Mouse (Mus musculus): ENCODE measurements around the gene Pax7. TPM values are rescaled to one million over a fixed set of nuclear protein-coding genes. Genes with fewer than 3 reads are reported as not detected.

Pax7 gene
- polyA plus RNA-seq, 1 experiment from 2014 or later = 2.3 TPM

DNA sequence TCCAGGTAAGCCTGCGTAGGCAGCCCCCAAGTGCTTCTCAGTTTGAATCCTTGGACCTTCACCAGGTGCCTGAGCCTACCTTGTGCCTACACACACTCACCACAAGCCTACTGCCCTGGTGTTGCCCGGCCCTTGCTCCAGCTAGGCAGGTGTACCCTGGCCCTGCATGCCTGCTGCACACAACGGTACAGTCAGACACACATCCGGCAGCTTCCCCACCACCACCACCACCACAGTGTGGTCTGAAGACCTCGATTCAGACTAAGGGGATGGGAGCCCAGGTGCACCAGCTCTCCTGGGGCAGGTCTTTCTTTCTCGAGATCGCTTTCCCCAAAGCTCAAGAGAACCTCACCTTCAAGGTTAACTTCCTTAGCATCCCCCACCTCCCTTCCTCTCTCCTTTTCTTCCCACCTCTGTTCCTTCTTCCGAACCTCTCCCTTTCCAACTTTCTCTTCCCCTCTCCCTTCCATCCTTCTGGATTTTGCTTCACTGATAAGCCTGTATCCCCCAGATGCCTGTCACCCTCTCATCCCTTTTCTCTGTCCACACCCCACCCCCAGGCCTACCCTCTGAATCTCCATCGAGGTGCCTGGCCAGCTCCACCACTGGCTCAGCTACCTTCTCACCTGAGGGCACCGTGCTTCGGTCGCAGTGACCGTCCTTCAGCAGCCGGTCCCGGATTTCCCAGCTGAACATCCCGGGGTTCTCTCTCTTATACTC, 4.3 kb downstream of the Pax7 start:
- no peaks in the 10 kb centered on the region; the same call in 1 of the 2 replicates for H3K36me3 ChIP-seq
- H3K4me2 ChIP-seq (replicated peaks) = peak overlapping the region; percentile 67
- H3K4me1 ChIP-seq = peaks cover 79% of the 10 kb centered on the region
- H3K9ac ChIP-seq = no peak overlapping the region
- no peak for ATAC-seq (ENCODE audit: low FRiP score, low read depth)
- WGBS = 9% methylated on average over 16 of the region's 16 CpGs
- no peaks in the 10 kb centered on the region for H3K9me3 ChIP-seq
- no peak overlapping the region for H3K27ac ChIP-seq
- peak overlapping the region; percentile 54; the same call in 1 of the 2 replicates for H3K4me3 ChIP-seq
- peaks cover 84% of the 10 kb centered on the region for H3K27me3 ChIP-seq (replicated peaks)

DNA sequence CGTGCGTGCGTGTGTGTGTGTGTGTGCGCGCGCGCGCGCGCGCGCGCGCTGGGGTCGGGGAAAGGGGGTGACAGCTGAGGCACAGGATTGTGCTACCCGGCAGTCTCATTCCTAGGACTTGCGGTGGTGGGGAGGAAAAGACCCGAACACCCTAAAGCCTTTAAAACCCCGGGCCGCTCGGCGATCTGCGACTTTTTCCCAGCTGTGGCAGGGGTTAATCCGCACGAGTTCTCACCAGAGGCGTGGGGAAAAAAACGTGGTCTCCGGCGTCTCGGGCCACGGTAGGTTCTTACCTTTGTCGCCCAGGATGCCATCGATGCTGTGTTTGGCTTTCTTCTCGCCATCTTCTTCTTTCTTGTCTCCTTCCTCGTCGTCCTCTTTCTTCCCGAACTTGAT, 5.0 kb downstream of the Pax7 start:
- peak overlapping the region; percentile 9 for H3K4me3 ChIP-seq
- H3K27ac ChIP-seq = no peak overlapping the region
- peaks cover 86% of the 10 kb centered on the region for H3K27me3 ChIP-seq (replicated peaks)
- H3K4me2 ChIP-seq (replicated peaks) = peak overlapping the region; percentile 67
- no peaks in the 10 kb centered on the region; the same call in 1 of the 2 replicates for H3K36me3 ChIP-seq
- no peaks in the 10 kb centered on the region for H3K9me3 ChIP-seq
- peaks cover 79% of the 10 kb centered on the region for H3K4me1 ChIP-seq
- WGBS = 4% methylated on average over 37 of the region's 37 CpGs
- ATAC-seq (ENCODE audit: low FRiP score, low read depth) = no peak
- 0 out of 2 replicates have a peak overlapping the region, but pooled peaks have one; percentile 40 for H3K9ac ChIP-seq

DNA sequence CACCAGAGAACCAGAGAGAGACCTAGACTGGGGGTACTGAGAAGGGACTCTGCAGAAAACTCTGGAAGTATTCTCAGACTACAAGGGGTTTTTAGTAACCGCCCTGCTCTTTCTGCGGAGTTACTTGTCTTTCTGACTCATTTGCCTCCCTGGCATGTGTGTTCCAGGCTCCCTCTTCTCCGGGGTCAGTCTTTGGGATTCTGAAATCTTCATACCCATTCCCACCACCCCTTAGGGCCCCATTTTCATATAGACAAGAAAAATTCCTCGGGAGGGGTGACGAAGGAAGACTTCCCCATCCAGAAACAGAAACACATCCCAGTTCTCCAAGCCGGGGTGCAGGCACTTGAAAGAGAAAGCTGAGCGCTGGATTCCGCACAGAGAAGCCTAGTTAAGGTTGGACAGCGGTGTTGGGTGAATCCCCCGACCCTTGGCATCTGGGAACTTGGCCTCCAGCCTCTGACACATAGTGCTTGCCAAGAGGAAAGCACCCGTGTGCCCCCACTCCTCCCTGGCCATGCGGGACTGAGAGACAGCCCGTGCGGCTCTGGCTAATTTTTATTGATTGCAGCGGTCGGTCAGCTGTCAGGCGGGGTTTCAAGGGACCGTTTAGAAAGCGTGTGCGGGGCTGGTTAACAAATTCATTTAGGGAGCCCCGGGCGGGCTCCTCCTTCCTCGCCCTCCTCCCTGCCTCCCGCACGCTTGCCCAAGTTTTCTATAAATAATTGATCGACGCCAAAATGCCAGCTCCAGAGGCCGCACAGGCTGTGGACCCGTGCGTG, 5.6 kb downstream of the Pax7 start:
- Histone ChIP-seq H3K4me3 (peak overlapping the region; percentile 9), H3K9ac (0 out of 2 replicates have a peak overlapping the region, but pooled peaks have one; percentile 40), H3K9me3 (no peaks in the 10 kb centered on the region), H3K4me2 (replicated peaks) (peak overlapping the region; percentile 67), H3K27ac (no peak overlapping the region), H3K36me3 (no peaks in the 10 kb centered on the region; the same call in 1 of the 2 replicates), H3K27me3 (replicated peaks) (peaks cover 87% of the 10 kb centered on the region), H3K4me1 (peaks cover 78% of the 10 kb centered on the region)
- ATAC-seq (ENCODE audit: low FRiP score, low read depth) = no peak
- WGBS = 4% methylated on average over 30 of the region's 30 CpGs

DNA sequence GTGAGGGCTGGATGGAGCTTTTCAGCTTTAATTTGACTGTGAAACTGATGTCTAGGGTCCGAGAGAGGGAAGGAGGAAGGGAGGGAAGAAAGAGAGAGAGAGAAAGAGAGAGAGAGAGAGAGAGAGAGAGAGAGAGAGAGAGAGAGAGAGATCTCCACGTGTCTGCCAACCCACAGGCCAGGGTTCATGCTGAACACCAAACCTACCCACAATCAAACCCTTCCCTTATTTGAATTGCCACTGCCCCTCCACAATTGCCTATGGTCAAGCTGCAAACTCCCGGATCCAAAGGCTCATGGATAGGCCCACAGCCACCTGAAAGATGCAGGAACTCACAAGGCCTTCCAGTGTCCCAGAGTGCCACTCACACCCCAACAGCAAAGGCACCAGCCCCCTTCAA, 7.1 kb downstream of the Pax7 start:
- Histone ChIP-seq H3K9ac (0 out of 2 replicates have a peak overlapping the region, but pooled peaks have one; percentile 9), H3K36me3 (no peaks in the 10 kb centered on the region; the same call in 1 of the 2 replicates), H3K27ac (no peak overlapping the region), H3K4me1 (peaks cover 87% of the 10 kb centered on the region), H3K4me3 (no peak overlapping the region), H3K9me3 (no peaks in the 10 kb centered on the region), H3K4me2 (replicated peaks) (peak overlapping the region; percentile 67), H3K27me3 (replicated peaks) (peaks cover 93% of the 10 kb centered on the region)
- no peak for ATAC-seq (ENCODE audit: low FRiP score, low read depth)
- 10% methylated on average over 3 of the region's 3 CpGs for WGBS

DNA sequence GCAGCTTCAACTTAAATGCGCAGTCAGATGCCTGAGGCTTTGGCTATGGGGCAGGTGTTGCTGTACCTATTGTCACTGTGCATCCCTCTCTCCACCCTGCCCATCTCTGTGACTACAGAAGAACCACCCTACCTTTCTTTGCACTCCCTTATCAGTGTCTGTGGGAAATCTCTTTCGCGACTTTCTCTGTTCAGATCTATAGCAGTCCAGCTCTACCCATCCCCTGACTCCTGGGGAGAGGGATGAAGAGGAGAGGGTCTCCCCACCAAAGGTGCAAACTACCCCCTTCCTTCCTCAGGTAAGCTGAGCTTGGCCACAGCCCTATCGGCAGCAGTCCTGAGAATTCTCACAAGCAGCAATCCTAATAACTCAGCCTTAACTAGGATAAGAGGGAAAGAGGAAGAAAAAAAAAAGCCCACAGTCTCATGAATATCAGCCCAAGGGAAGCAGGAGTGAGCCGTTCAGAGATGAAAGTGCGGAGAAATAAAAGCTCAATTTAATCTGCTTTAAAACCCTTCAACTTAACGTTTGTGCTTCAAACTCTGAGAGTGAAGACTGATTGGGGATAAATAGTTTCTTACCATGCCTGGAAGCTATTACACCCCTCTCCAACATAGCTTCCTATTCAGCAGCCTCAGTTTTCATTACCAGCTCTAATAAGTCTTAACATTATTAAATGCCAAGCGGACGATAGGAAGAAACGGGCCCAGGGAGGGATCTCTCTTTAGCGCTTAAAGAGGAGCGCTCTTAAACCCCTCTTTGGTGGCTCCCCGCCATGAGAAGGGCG, 7.8 kb downstream of the Pax7 start:
- Histone ChIP-seq H3K36me3 (no peaks in the 10 kb centered on the region; the same call in 1 of the 2 replicates), H3K4me1 (peaks cover 88% of the 10 kb centered on the region), H3K4me2 (replicated peaks) (peak overlapping the region; percentile 67), H3K27me3 (replicated peaks) (peaks cover 91% of the 10 kb centered on the region), H3K9me3 (no peaks in the 10 kb centered on the region), H3K4me3 (no peak overlapping the region), H3K27ac (no peak overlapping the region), H3K9ac (0 out of 2 replicates have a peak overlapping the region, but pooled peaks have one; percentile 6)
- 8% methylated on average over 14 of the region's 14 CpGs for WGBS
- ATAC-seq (ENCODE audit: low FRiP score, low read depth) = no peak

DNA sequence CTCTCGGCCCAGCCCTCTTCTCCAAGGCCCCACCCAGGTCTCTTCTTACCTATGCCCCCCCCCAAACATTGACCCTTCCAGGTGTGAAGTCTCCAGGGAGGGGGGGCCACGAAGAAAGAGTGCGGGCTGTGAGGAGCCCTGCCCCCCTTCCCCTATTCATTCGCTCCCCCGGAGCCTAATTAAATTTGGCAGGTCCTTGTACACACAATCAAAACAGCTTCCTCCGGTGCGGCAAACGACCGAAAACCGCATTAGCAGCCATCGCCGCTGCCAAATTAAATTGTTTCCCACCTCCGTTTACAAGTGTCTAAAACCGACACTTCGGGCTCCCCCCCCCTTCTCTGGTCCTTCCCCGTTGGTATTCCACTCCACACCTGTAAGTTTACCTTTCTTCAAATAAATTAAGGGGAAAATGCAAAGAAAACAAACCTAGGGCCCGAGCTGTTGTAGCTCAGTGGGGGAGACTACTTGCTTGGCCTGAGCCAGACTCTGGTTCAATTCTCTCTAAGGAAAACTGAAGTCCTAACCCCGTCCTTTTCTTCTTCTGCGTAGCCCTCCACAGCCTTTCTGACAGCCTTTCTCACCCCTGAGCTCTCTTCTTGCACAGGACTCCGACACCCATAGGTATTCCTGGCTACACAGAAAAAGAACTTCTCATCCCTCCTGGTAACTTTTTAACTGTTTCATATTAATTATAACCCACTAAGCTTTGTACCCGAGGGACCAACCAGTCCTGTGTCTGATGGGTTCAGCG, 8.6 kb downstream of the Pax7 start:
- H3K9me3 ChIP-seq = no peaks in the 10 kb centered on the region
- peak overlapping the region; percentile 67 for H3K4me2 ChIP-seq (replicated peaks)
- ATAC-seq (ENCODE audit: low FRiP score, low read depth) = no peak
- H3K9ac ChIP-seq = 0 out of 2 replicates have a peak overlapping the region, but pooled peaks have one; percentile 14
- peaks cover 87% of the 10 kb centered on the region for H3K27me3 ChIP-seq (replicated peaks)
- peaks cover 84% of the 10 kb centered on the region for H3K4me1 ChIP-seq
- H3K27ac ChIP-seq = no peak overlapping the region
- no peaks in the 10 kb centered on the region for H3K36me3 ChIP-seq
- H3K4me3 ChIP-seq = no peak overlapping the region
- 2% methylated on average over 22 of the region's 22 CpGs for WGBS

DNA sequence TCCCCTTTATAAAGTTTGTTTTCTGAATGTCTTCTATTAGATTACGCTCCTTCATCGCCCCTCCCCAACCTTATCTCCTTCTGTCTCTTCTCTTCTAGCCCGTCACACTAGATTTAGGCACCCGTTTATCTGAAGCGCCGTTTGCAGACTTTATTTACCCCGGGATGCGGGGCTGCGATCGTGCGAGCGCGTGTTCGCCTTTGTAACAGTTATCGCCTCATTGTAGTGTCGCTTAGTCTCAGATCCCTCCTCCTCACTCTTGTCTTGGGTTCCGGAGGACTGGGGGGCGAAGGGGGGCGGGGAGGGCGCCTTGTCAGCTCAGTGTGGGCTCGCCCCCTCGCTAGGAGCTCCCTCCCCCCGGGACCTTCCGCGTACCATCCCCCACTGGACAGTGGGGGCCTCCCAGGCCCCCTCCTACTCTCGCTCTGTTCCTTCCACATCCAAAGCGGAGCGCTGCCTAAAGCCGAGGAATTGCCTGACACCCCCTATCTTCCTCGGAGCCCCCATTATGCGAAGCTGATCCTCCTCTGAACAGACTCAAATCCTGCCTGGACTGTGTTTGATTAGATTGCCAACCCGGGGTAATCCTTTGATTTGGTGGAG, 9.4 kb downstream of the Pax7 start:
- Histone ChIP-seq H3K9me3 (no peaks in the 10 kb centered on the region), H3K9ac (peak overlapping the region; percentile 14; the same call in 1 of the 2 replicates), H3K4me3 (peak overlapping the region; percentile 21), H3K27ac (no peak overlapping the region), H3K27me3 (replicated peaks) (peaks cover 89% of the 10 kb centered on the region), H3K4me1 (peaks cover 88% of the 10 kb centered on the region), H3K4me2 (replicated peaks) (peak overlapping the region; percentile 67), H3K36me3 (no peaks in the 10 kb centered on the region)
- peak; percentile 18; the same call in 1 of the 2 replicates for ATAC-seq (ENCODE audit: low FRiP score, low read depth)
- WGBS = under 1% methylated on average over 32 of the region's 32 CpGs

DNA sequence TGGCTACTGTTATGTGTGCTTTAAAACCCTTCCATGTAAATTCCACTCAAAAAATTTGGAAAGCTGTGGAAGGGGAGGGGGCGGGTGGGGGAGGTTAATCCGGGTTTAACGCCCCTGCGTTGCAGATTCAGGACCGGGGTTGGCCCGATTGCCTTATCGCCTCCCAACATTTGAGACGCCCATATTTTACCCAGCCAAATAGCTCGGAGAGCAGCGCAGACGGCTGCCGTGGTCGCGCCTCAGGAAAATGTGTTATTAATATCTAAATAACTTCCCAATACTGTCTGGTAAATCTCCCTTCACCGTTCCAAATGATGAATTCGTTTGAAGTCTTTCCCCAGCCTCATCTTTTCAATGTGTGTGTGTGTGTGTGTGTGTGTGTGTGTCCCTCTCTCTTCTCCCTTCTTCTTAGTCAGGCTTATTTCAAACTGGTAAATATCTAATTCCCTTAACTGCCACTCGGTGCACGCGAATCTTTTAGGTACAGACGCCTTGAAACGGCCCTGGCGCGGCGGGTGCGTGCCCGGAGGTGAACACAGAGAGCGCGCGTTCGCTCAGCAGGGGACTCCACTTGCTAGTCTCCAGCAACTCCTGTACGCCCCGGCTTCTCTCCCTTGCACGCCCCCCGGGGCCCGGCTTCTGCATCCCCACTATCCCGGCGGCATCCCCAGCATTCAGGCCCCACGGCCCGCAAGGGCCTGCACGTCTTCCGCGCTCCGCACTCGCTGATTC, 10.0 kb downstream of the Pax7 start:
- peak overlapping the region; percentile 67 for H3K4me2 ChIP-seq (replicated peaks)

DNA sequence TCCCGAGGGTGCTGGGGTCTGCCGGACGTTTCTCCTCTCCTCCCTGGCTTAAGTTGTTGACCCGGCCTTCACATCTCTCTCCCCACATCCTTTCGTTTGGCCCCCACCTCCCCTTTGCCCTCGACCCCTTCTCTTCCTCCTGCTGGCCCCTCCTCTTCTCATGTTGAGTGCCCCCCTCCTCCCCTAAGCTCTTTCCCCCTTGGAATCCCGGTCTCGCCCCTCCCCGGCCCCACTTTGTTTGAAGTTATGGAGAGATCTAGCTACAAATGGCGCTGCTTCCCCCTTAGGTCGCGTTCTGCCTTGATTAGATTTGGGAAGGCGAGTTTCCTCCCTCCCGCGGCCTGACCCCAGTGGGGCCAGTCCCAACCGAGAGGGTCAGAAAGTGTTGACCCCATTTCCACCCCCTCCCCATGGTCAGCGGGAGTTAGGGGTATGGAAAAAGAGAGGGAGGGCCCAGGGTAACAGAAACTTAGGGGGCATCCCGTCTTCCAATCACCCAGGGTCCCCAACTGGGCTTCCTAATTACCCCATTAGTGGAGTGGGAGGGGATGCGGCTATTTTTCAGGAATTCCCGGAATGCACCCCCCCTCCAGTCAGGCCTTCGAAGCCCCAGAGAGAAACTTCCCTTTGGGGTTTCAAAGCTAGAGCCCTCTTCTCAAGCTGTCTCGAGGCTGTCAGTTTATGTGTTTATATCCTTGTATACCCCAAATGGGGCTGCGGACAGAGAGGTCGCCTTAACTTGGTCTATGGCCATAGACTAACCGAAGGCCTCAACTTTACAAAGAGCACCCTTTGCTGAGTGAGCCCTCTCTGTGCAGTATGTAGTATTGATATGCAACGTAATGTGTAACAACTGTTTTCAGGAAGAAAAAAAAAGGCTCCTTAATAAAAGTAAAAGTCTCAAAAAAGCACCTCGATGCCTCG, 10.9 kb downstream of the Pax7 start:
- Histone ChIP-seq H3K4me1 (peaks cover 88% of the 10 kb centered on the region), H3K27ac (peak overlapping the region; percentile 53; the same call in 1 of the 2 replicates), H3K36me3 (no peaks in the 10 kb centered on the region), H3K27me3 (replicated peaks) (peaks cover 88% of the 10 kb centered on the region), H3K4me3 (peak overlapping the region; percentile 37), H3K9ac (peak overlapping the region; percentile 63), H3K4me2 (replicated peaks) (peak overlapping the region; percentile 67), H3K9me3 (no peaks in the 10 kb centered on the region)
- WGBS = 2% methylated on average over 28 of the region's 28 CpGs
- ATAC-seq (ENCODE audit: low FRiP score, low read depth) = no peak

More for the DNA sequence above, 10.0 kb downstream of the Pax7 start:
- no peak; the same call in 1 of the 2 replicates for ATAC-seq (ENCODE audit: low FRiP score, low read depth)
- H3K9me3 ChIP-seq = no peaks in the 10 kb centered on the region
- H3K9ac ChIP-seq = peak overlapping the region; percentile 14; the same call in 1 of the 2 replicates
- H3K4me3 ChIP-seq = peak overlapping the region; percentile 21
- H3K4me1 ChIP-seq = peaks cover 88% of the 10 kb centered on the region
- WGBS = under 1% methylated on average over 44 of the region's 44 CpGs
- peaks cover 88% of the 10 kb centered on the region for H3K27me3 ChIP-seq (replicated peaks)
- no peak overlapping the region for H3K27ac ChIP-seq
- H3K36me3 ChIP-seq = no peaks in the 10 kb centered on the region
